Mouse (Mus musculus): ENCODE data around the gene Tspan9. TPM values are rescaled to one million over a fixed set of nuclear protein-coding genes. Genes with fewer than 3 reads are reported as not detected.

The Tspan9 gene
- polyA plus RNA-seq, 1 experiment from 2014 or later: 29.3 TPM

DNA sequence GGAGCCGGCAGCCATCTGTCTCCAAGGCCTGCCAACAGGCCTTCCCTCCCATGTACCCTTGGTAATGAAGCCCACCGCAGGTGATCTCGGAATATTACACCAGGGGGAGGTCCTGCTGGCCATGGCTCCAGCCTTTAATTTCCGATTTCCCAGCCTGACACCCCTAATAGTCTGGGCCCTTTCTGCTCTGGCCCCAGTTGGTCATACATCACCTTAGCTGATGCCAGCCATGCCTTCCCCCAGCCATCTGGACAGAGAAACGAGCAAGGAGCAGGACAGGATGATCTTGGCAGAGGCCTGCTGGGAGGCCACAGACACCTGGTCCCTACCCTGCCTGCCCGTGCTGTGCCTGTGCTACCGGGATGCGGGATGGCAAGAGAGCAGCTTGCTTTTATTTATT is 62.1 kb downstream of the Tspan9 start:
- Histone ChIP-seq H3K4me3 (replicated peaks) (no peak overlapping the region), H3K27me3 (no peaks in the 10 kb centered on the region), H3K9me3 (no peaks in the 10 kb centered on the region), H3K36me3 (no peaks in the 10 kb centered on the region), H3K9ac (replicated peaks) (no peak overlapping the region), H3K4me2 (replicated peaks) (no peak overlapping the region), H3K4me1 (replicated peaks) (peaks cover 15% of the 10 kb centered on the region), H3K27ac (no peak overlapping the region)
- WGBS: 82% methylated on average over 8 of the region's 8 CpGs
- ATAC-seq: no peak

DNA sequence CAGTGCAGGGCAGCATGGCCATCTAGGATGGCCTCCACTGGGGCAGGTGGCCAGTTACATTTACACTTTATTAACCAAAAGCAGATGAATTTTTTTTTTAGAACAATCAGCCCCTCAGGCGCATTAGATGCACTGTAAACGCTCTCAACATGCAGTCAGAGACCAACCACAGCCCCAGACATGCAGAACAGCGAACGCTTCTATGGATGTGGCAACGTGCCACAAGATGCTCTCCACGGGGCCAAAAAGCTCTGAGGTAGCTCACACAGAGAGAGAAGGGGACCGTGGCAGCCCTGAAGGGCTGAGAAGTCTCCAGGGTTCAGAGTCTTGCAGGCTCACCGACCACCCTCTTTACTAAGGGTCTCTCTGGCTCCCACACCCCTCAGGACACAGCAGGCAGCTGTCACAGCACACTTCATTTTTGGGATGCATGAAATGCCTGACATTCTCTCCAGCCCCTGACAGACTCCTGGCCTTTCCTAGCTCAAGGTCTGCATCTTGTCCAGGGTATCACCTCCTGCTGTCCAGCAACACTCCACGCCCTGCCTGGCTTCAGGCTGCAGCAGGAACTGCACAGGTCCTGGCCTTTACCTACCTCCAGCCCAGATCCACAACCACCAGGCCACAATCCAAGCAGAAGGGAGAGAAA is 63.7 kb downstream of the Tspan9 start:
- H3K4me3 ChIP-seq (replicated peaks): no peak overlapping the region
- H3K4me1 ChIP-seq (replicated peaks): 0 out of 2 replicates have a peak, but pooled peaks cover 6% of the 10 kb centered on the region
- no peak overlapping the region for H3K4me2 ChIP-seq (replicated peaks)
- H3K9me3 ChIP-seq: no peaks in the 10 kb centered on the region
- H3K27me3 ChIP-seq: no peaks in the 10 kb centered on the region
- ATAC-seq: no peak
- H3K9ac ChIP-seq (replicated peaks): no peak overlapping the region
- WGBS: 87% methylated on average over 9 of the region's 9 CpGs
- H3K27ac ChIP-seq: no peak overlapping the region
- H3K36me3 ChIP-seq: no peaks in the 10 kb centered on the region

DNA sequence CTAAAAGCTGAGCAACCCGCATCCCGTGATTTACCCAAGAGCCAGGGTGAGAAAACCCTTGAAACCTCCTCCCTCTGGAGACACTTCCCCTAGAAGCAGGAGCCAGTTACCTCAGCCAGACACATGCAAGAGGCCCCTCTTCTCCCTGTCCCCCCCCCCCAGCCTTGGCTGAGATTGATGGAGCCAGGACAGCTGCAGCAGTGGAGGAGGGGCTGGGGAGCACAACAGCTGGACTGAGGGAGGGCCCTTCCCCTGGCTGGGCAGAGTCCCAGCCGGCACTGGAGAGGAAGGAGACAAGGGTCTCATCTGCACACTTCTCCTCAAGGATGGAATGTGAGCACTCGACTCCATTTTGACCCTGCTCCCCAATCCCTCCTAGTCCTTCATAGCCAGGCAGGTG is 64.9 kb downstream of the Tspan9 start:
- no peaks in the 10 kb centered on the region for H3K9me3 ChIP-seq
- no peak for ATAC-seq
- no peaks in the 10 kb centered on the region for H3K27me3 ChIP-seq
- no peak overlapping the region for H3K9ac ChIP-seq (replicated peaks)
- no peak overlapping the region for H3K4me2 ChIP-seq (replicated peaks)
- no peak overlapping the region for H3K4me3 ChIP-seq (replicated peaks)
- no peaks in the 10 kb centered on the region for H3K36me3 ChIP-seq
- H3K27ac ChIP-seq: no peak overlapping the region
- H3K4me1 ChIP-seq (replicated peaks): 0 out of 2 replicates have a peak, but pooled peaks cover 6% of the 10 kb centered on the region
- WGBS: 60% methylated on average over 4 of the region's 4 CpGs

DNA sequence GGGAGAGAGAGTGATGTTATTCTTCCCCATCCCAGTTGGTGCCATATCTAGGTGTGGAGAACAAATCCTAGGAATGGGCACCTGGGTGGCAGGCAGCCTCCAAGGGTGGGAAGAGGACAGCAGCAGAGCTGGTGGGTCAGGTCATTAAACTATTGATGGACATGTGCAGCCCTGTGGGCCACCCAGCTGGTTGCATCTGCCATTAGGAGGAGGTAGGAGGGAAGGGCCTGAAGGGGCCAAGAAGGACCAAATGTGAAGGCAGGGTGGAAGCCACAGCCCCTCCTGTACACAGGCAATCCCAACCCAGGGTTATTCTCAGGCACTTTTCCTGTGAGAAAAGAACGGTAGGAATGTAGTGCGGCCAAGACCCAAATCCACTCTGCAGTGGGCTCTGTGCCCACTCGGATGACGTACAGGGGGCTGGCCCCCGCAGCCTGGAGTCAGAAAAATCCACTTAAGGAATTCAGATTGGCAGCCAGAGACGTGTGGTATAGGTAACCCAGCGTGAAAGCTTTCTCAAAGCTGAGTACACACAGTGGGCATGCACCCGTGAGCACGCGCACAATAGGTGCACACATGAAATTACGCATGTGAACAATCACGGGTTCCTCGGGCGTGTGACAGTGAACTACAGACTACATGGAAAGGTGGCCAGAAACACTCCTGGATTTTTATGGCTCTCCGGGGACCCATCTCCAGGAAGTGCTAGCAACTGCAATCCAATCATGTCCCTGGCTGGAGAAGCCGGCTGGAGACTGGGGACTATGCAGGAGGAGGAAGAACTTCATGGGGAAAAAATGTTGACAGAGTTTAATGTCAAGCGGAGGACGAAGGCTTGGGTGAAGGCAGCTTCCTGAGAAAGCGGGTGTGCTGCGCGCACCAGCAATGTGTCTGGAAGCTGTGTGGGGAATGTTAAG is 67.0 kb downstream of the Tspan9 start:
- ATAC-seq: no peak
- WGBS: 91% methylated on average over 21 of the region's 21 CpGs
- Histone ChIP-seq H3K9me3 (no peaks in the 10 kb centered on the region), H3K27me3 (no peaks in the 10 kb centered on the region), H3K9ac (replicated peaks) (no peak overlapping the region), H3K4me1 (replicated peaks) (peaks cover 10% of the 10 kb centered on the region), H3K36me3 (no peaks in the 10 kb centered on the region), H3K27ac (no peak overlapping the region), H3K4me2 (replicated peaks) (no peak overlapping the region), H3K4me3 (replicated peaks) (no peak overlapping the region)

DNA sequence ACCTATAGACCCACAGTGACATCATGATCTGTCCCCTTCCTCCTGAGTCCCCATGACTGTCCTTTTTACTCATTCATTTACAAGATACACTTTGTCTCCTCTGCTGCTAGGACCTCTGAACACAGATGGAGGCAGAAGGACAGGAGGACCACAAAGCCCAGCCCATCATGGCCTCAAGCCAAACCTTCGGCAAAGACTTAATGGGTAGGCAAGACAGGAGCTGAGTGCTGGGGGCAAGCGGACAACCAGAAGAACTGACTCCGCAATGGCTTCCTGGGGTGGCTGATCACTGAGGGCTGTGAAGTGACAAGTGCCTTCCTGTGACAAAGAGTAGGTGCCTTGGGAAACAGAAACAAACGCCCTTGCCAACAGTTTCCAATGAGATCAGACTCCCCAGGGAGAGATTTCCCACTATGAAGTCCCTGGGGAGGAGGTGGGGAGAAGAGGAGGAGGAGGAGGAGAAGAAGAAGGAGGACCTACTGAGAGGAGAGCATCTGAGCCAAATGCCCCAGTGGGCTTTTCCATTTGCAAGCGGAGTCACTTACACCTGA is 67.9 kb downstream of the Tspan9 start:
- Histone ChIP-seq H3K27me3 (no peaks in the 10 kb centered on the region), H3K4me1 (replicated peaks) (peaks cover 18% of the 10 kb centered on the region), H3K4me3 (replicated peaks) (no peak overlapping the region), H3K9ac (replicated peaks) (no peak overlapping the region), H3K4me2 (replicated peaks) (no peak overlapping the region), H3K36me3 (no peaks in the 10 kb centered on the region), H3K9me3 (no peaks in the 10 kb centered on the region), H3K27ac (no peak overlapping the region)
- WGBS: 82% methylated on average over 5 of the region's 5 CpGs
- no peak for ATAC-seq

DNA sequence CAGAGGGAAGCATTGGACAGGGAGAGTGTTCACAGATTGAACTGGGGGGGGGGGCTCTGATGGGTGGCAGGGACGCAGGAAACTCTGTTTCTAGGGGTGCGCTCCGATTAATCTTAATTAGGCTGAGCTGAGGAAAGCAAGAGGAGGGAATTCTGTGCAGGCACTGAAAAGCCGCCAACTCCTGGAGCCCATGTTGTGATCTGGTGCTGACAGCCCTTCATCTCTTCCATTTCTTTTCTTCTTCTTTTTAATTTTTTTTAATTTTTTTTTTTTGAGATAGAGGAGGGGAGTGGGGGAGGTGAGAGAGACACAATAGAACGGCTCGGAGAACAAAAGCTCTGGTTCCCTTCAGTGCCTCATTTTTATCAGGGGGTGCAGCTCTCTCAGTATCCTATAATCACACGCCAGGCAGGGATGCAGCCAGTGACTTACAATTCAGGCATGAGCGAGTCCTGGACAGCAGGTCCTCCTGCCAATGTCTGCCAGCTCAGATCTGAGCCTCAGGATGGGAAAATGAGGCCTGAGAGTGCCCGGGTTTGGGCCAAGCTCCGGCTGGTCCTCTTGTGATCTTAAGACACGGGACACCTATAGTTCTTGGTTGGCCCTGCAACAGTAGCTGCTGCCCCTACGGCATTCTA is 72.4 kb downstream of the Tspan9 start:
- no peak overlapping the region for H3K9ac ChIP-seq (replicated peaks)
- no peaks in the 10 kb centered on the region for H3K9me3 ChIP-seq
- H3K27me3 ChIP-seq: no peaks in the 10 kb centered on the region
- H3K4me3 ChIP-seq (replicated peaks): no peak overlapping the region
- 54% methylated on average over 12 of the region's 12 CpGs for WGBS
- no peak for ATAC-seq
- H3K36me3 ChIP-seq: no peaks in the 10 kb centered on the region
- peaks cover 26% of the 10 kb centered on the region for H3K4me1 ChIP-seq (replicated peaks)
- H3K4me2 ChIP-seq (replicated peaks): no peak overlapping the region
- H3K27ac ChIP-seq: no peak overlapping the region

DNA sequence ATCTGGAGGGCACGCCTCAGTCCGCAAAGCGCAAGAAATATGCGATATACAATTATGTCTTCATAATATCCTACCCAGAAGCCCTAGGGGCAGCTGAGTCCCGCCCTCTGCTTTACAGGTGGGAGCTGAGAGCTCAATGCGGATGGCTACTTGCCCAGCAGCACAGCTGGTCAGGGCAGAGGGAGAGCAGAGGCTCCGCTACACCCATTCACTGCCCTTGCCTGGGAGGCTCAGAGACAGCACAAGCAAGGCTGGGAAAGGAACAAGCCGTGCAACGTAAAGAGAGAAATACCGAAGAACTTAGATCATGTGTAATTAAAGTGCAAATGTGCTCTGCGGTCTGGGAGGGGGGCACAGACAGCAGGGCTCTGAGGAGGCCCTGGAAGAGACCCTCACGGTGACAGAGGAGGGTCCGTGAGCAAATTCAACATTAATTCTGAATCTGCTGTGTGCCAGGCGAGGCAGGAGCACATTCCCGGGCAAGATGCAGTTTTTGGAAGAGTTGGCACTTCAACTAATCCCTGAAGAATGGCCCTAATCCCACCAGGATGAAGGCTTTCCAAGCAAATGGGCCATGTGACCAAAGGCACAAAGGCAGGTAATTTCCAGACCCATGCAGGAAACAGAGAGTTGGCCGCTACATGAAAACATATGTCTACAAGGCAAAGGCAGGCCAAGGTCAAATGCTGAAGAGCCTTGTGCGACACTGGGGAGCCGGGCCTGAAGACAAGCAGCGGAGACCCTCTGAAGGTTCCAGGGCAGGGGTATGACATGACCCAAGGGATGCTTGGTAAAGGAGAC is 73.1 kb downstream of the Tspan9 start:
- H3K4me3 ChIP-seq (replicated peaks): no peak overlapping the region
- H3K4me2 ChIP-seq (replicated peaks): no peak overlapping the region
- no peaks in the 10 kb centered on the region for H3K36me3 ChIP-seq
- ATAC-seq: peak; percentile 56; the same call in 1 of the 2 replicates
- WGBS: 69% methylated on average over 19 of the region's 19 CpGs
- H3K4me1 ChIP-seq (replicated peaks): peaks cover 33% of the 10 kb centered on the region
- H3K27ac ChIP-seq: peak overlapping the region; percentile 2; the same call in 1 of the 2 replicates
- no peak overlapping the region for H3K9ac ChIP-seq (replicated peaks)
- H3K27me3 ChIP-seq: no peaks in the 10 kb centered on the region
- H3K9me3 ChIP-seq: no peaks in the 10 kb centered on the region

DNA sequence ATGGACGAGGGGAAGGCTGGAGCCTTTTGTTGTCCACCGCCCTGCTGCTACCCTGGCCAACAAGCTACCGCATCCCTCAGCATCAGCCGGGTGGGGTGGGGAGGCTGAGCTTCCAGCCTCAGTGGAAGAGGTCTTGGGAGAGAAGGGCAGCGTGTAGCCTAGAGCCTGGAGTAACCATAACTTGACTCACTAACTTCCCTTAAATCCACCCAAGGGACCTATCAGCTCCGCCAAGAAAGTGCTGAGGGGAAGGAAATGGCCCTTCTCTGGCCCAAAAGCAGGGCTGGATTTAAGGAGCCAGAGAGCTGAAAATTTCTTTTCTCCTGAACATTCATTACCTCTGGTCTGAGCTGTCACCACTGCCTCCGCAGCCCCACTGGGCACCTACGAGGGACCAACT is 75.2 kb downstream of the Tspan9 start:
- no peaks in the 10 kb centered on the region for H3K36me3 ChIP-seq
- no peak for ATAC-seq
- peaks cover 35% of the 10 kb centered on the region for H3K4me1 ChIP-seq (replicated peaks)
- H3K4me3 ChIP-seq (replicated peaks): no peak overlapping the region
- WGBS: 88% methylated on average over 8 of the region's 8 CpGs
- H3K27me3 ChIP-seq: no peaks in the 10 kb centered on the region
- no peaks in the 10 kb centered on the region for H3K9me3 ChIP-seq
- no peak overlapping the region for H3K27ac ChIP-seq
- no peak overlapping the region for H3K4me2 ChIP-seq (replicated peaks)
- no peak overlapping the region for H3K9ac ChIP-seq (replicated peaks)

DNA sequence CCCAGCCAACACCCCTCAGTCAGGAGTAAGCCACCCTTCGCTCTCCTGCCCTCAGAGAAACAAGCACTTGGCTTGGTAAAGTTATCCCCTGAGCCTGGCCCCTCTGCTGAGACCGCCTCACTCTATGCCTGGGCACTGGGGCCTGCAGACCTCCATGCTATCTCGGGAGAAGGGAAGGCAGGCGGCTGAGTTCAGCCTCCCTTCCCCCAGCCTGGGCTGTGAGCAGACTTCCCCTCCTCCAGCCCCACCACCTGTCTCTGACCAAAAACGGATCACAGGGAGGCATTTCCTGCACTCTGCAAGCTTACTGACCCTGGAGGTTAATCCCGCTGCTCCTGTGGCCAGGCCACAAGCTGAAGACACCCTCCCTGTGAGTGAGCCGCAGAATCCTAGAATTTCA is 77.4 kb downstream of the Tspan9 start:
- ATAC-seq: no peak
- H3K4me2 ChIP-seq (replicated peaks): no peak overlapping the region
- no peaks in the 10 kb centered on the region for H3K36me3 ChIP-seq
- no peaks in the 10 kb centered on the region for H3K27me3 ChIP-seq
- H3K9me3 ChIP-seq: no peaks in the 10 kb centered on the region
- peak overlapping the region; percentile 41; the same call in 1 of the 2 replicates for H3K27ac ChIP-seq
- no peak overlapping the region for H3K4me3 ChIP-seq (replicated peaks)
- peaks cover 27% of the 10 kb centered on the region for H3K4me1 ChIP-seq (replicated peaks)
- WGBS: 8% methylated on average over 7 of the region's 7 CpGs
- no peak overlapping the region for H3K9ac ChIP-seq (replicated peaks)

DNA sequence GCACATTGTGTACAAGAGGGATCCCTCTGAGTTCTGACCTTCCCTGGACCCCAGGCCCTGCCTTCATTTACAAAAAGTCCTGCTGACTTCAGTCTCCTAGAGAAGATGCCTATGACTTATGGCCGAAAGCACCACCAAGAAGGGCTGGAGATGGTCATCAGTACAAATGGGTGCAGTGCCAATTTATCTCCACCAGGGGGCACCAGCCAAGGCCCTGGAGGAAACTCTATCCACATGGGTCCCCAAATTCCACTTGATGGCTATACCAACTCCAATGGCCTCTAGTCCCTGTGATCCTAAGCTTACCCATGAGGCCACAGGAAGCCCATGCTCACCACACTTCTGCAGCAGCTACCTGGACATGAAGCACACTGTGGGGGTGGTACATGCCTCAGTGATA is 79.9 kb downstream of the Tspan9 start:
- no peak overlapping the region for H3K4me2 ChIP-seq (replicated peaks)
- 88% methylated on average over 1 of the region's 1 CpGs for WGBS
- peaks cover 29% of the 10 kb centered on the region for H3K4me1 ChIP-seq (replicated peaks)
- no peak overlapping the region for H3K4me3 ChIP-seq (replicated peaks)
- H3K27me3 ChIP-seq: no peaks in the 10 kb centered on the region
- H3K27ac ChIP-seq: no peak overlapping the region
- no peaks in the 10 kb centered on the region for H3K36me3 ChIP-seq
- ATAC-seq: no peak
- no peak overlapping the region for H3K9ac ChIP-seq (replicated peaks)
- no peaks in the 10 kb centered on the region for H3K9me3 ChIP-seq

DNA sequence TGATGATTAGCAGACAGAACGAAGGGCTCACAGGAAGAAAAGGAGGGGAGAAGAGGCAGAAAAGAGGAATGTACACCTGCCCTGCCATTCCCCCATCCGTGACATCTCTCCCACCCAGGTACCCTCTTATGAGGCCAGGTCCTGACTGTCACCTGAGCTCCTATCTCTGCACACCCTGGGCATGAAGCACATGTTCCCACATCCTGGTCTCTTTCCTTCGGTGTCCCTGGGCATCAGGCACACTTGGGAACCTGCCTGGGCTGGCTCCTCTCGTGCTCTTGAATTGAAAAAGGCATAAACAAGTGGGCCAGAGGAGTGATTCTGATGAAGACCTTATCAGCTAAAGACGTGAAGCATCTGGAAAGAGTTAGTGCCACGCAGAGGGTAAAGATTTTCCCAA is 80.6 kb downstream of the Tspan9 start:
- no peak overlapping the region for H3K27ac ChIP-seq
- H3K27me3 ChIP-seq: no peaks in the 10 kb centered on the region
- H3K36me3 ChIP-seq: no peaks in the 10 kb centered on the region
- H3K9ac ChIP-seq (replicated peaks): no peak overlapping the region
- H3K9me3 ChIP-seq: no peaks in the 10 kb centered on the region
- no peak overlapping the region for H3K4me3 ChIP-seq (replicated peaks)
- H3K4me1 ChIP-seq (replicated peaks): peaks cover 36% of the 10 kb centered on the region
- no peak for ATAC-seq
- no peak overlapping the region for H3K4me2 ChIP-seq (replicated peaks)
- WGBS: 86% methylated on average over 6 of the region's 6 CpGs
